Mouse (Mus musculus) 3T3-L1 (cell line): ENCODE data around the gene Ptprn2.
A peak's percentile ranks its signal among the peaks of the same experiment; 100 is the strongest.

ENCODE experiments used
- DNase-seq: peaks from one replicate; pipeline ENCODE4 v3.0.0-alpha.2; 2015; ENCODE audit warnings: low read depth, low spot score

Gene Ptprn2

DNA sequence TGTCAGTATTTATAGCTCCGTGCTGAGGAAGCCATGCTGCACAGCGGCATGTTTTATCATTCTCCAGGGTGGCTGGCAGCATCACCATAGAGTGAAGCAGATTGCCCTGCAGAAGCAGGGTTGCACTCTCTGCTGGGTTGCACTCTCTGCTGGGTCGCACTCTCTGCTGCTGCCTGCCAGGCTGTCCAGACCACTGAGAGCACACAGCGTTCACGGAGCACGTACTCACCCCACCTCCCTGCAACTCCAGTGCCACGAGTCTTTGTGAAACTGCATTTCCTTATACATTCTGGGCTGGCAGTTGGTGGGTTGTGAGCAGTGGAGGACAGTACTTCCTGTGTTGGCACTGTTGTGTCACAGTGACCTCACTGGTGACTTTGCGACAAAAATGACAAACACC, 108.9 kb downstream of the Ptprn2 start:
- DNase-seq = no peak

DNA sequence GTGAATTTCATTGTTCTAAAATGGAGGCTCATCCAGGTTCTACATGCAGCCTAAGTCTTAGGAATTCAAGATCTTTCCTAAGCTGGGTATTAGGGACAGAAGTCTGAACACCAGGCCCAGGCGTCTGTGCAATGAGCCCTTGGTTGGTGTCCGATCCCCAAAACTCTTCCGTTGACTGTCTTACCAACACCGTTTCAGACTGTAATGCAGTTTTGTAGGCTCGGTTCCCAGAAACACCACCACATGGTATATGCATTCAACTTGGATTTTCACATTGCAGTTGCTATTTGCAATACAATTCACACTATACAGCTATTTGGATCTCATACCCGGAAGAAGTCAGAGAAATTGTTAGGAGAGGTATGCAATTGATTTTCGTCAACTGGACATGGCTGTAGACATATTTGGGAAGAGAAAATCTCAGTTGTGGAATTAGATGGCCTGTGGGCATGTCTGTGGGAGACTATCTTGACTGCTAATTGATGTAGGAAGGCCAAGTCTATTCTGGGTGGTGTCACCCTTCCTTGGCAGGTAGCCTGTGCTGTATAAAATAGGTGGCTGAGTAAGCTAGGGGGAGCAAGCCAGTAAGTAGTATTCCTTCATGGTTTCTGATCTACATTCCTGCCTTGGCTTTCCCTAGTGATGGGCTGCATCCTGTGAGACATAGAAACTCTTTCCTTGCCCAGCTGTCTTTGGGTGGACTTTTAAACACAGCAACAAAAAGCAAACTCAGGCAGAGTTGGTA, 109.5 kb downstream of the Ptprn2 start:
- no peak for DNase-seq

DNA sequence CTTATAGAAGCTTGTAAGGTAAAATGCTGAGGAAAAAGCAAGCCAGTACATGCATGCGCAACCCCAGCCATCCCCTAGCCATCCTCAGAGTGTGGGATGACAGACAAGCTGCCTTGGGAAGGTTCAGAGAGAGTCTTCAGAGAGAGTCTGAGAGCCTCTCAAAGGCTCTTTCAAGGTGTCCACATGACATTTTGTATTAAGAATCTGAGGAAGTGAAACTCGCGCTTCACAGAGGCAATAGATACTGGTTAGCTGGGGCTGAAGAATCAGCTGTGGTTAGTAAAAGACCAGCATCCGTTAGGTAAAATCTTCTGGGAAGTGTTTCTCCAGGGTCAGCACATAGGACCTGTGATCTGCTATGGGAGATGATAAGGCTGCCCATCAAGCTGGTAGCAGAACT, 110.2 kb downstream of the Ptprn2 start:
- no peak for DNase-seq

DNA sequence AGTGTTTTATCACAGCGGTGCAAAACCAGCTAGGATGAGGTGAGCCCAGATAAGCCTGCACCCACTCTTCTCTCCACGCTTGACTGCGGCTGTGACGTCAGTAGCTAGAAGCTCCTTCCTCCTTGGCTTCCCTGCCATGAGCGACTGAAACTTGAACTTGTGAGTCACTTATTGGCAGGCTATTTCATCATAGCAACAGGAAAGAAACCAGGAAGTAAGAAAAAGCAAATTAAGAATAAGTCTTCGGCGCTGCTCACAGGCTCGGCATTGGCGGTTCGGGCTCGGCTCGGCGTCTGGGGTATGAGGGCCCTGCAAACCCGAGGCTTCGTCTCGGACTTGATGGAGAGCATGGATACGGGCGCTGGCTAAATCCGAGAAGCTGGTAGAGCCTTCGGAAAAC, 111.5 kb downstream of the Ptprn2 start:
- DNase-seq = no peak

DNA sequence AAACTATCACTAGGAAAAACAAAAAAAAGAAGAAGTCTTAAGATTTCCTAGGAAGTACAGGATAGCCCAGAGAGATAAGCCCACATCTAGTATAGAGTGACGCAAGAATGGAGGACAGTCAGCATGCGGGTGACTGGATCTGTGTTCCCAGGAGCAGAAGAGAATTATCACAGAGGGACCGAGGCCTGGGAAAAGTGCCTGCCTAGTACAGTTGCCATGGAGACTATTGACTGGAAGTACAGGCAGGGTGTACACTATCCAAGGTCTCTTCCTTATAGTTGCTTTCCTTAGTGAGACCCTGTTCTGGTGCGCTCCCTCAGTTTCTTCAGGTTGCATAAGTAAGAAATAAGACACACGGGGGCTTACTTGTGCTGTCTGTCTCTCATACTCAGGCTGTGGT, 112.2 kb downstream of the Ptprn2 start:
- no peak for DNase-seq

DNA sequence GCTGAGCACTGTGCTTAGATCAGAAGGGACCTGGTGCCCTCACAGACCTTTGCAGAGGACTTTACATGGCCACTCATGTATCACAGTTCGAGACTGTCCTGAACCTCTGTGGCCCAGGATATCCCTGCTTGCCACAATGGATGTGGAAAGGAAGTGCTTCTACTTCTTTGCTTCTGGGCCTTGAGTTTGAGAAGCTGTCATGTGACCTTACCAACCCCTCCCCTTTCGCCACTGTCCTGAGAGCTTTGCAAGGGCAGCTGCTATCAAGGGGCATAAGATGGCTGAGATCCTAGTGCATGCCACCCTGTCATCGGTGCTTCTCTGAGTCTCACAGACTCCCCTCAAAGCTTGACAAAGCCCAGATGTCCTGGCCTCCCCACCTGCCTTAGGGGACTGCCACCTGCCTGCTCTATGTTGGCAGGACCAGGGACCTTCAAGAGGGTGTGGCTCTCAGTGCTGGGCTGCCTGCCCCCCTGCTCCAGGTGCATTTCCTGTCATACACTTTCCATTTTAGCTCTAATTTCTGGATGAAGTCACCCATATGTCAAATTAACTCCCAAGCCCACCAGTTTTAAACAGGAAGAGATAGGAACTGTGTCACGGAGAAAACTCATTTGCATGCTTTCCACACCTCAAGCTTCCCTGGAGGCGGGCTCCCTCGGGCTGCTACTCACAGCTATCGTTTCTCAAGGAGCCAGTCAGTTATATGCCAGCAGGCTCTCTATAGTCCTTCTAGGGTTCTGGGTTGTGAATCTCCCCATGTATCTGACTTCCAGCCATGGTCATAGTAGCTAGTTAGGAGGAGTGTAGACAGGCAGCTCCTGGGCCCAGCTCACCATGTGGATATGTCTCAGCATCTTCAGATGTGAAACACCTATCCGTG, 112.8 kb downstream of the Ptprn2 start:
- no peak for DNase-seq

DNA sequence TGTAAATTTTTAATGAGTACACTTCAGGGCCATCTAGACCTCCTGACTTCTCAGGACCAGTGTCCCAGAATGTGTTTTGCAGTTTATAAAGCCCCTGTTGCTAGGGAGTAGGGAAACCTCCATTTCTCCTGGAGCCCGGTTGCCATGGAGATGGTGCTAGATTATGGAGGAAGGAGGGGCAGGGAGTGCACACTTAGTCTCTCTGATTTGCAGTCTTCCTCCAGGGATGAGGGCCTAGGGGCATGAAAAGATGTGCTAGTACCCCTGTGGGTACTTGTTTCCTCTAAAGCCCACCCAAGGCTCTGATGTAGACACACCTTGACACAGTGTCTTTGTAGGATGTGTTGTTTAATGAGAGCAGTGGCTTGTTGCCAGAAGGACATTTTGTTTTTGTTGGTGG, 114.0 kb downstream of the Ptprn2 start:
- no peak for DNase-seq

DNA sequence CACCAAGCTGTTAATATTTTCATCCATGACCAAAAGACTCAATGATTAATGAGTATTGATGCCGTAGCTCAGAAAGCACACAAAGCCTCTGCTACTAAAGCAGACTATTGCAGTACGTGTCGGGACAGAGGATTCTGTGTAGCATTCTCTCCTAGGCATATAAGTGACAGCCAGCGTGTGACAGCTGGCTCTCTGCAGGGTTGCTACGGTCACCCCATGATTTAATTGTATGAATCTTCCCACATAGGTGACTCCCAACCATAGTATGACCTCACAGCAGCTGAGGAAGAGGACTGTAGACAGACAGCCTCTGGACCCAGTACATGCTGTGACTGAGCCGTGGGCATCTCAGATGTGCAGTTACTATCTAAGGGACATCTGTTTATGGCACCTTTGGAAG, 114.5 kb downstream of the Ptprn2 start:
- DNase-seq = no peak

DNA sequence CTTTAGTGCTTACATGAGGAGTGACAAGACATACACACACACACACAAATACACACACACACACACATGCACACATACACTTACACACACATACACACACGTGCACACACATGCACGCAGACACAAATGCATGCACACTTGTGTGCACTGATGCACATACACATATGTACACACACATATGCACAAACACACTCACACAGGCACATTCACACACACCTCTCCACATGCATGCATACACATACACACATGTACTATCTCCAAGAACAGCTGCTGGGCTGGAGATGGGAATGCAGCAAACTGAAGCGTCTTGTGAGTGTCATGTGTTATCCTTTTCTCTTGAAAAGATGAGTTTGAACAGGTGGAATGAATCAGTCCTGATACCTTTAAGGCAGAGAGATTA, 115.9 kb downstream of the Ptprn2 start:
- no peak for DNase-seq

DNA sequence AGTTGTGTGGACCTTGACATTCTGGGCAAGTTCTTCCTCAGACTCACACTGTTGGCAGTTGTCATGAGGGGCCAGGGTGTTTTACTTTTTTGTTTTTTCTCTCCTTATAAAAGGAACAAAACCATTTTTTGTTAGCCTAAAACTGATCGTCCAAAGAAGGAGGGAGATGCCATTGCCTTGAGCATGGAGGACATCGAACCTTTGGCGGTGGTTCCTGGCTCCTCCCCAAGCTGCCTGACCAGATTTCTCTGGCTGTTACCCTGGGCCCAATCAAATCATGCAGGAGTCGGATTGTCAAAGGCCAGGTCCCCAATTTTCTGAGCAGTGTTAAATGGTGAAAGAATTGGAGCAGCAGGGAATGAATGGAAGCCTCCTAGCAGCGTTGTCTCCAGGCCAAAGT, 116.4 kb downstream of the Ptprn2 start:
- DNase-seq = no peak

DNA sequence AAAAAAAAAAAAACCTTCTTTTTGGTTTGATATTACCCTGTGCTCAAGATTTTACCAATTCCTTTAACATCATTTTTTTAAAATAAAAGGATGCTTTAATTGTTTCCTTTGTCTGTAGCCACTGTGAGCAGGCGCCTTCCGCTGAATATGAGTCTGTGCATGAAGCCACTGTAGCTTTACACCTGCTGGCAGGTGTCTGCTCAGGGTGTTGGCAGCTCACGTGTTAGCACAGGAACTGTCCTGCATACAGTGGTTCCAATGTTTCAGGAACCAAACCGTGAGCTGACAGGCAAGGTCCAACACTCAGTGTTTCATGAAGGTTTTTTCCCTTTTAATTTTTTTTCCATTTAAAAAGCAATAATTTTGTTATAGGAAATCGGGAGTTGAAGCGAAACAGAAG, 123.1 kb downstream of the Ptprn2 start:
- no peak for DNase-seq

DNA sequence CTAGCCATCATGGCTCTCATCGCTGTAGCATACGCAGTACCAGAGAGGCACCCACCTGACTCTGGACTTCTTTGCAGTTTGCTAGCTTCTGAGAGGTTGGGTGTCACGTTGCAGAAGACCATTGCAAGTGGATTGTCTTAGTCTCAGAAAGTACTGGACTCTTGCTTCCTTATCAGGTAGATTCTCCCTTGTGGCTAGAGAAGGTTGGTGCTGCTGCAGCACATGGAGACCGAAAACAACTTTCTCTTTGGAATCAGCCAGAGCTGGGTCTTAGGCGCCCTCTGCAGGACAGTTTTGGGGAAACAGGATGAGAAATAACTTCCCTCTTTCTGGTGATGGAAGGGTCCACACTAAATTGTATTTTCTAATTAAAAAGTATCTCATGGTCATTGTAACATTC, 134.3 kb downstream of the Ptprn2 start:
- peak; percentile 77 for DNase-seq

DNA sequence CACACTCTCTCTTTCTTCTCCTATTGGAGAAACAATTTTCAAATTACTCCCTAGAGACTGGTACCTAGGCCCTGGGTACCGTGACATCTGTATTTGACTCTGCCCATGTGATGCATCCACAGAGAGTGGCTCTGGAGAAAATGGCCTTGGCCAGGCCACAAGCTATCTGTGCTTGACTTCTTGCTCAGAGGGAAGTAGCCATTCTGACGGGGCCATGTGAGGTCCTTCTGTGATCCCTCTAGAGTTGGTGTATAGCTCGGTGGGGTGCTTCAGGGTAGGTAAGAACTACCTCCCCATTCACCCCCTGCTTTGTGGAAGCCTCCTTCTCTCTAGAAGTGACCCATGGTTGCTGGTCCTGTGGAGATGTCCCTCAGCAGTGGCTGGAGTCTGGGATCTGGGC, 134.8 kb downstream of the Ptprn2 start:
- no peak for DNase-seq

DNA sequence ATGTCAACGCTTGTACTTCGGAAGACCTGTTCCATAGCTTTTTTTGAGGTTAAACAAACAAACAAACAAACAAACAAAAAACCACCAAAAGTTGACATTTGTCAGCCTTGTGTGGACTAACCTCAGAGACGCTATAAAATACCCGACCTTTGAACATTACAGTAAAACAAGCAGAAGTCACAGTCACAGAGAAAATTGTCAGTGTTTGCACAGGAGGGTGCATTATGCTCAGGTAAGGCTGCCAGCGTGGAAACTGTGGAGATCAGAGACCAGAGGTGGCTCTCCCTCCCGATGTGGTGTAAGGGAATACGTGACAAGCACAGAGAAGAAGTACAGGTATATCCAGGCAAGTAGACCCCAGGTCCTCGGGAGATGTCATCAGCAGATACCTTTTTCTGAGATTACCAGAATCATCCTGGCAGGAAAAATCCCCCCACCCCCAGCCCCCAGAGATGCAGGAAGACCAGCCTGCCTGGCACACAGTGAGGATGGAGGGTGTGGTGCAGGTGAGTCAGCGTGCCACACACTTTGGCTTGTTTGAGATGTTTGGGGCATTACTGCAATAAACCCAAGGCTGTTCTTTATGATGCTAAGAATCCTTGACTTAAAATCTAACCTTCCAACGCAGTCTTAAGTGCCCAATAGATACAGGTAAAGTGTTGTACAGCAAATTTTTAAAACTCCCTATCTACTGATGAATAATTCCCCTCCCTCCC, 136.0 kb downstream of the Ptprn2 start:
- DNase-seq = no peak

DNA sequence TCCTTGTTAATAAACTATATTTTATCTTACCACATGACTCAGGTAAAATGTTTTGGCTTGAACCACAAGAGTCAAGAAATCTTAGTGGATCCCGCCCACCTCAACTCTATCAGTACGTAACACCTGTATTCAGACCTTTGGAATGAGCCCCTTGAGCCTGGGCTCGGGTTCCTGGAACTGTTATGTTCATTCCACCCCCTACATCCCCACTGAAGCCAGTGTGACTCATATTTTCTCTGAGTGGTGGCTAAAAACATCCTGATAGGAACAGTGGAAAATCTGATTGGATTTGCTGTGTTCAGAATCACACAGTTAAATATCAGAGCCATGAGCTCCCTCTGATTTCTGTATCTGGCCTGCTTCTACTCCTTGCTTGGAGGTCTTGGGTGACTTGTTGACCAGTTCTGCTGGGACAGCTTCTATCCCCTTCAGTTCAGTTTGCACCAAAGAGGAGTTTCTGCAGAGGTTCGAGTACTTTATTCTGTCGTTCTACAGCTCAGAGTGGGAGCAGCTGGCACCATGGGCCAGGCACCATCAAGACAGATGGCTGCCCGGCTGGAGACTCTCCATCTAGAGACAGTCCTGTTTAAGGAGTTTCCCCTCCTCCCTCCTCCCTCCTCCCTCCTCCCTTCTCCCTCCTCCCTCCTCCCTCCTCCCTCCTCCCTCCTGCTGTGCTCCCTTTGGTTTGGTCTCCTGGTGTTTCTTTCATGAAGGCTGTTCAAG, 137.3 kb downstream of the Ptprn2 start:
- peak; percentile 36 for DNase-seq

DNA sequence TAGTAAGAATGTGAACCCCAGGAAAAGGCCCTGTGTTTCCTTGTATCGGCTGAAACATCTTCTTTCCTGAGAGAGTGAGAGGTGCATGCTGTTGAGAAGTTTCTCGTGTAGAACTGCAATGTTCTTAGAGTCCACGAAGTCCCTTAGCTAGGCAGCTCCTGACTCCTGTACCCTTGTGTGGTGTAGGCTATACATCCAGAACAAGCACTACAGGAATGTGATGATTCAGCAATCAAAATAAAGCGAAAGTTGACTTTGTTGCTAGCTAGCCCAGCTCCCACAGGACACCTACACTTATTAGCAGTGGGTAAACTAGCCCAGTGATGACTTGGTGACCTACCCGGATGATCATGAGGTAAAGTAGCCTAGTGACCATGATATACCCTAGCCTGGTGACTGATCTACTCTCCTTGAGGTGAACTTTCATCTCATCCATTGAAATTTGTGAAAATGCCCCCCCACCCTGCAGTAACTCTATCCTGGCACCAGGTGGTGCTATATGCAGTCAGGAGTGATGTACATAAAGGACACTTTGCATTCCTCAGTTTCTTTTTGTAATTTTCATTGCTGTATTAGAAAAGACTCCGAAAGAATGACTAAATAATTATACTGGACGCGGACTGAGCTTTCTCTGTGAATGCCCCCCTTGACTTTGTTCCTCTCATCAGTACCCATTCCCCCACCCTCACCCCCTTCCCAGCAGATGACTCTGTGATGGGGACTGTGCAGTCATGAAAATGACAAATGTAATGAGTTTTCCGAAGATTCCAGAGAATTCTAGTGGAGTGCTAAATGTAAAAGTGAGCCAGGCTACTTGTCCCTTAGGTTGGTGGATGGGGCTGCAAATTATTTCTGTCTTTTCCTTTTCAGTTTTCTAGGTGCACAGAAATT, 140.1 kb downstream of the Ptprn2 start:
- peak; percentile 70 for DNase-seq

DNA sequence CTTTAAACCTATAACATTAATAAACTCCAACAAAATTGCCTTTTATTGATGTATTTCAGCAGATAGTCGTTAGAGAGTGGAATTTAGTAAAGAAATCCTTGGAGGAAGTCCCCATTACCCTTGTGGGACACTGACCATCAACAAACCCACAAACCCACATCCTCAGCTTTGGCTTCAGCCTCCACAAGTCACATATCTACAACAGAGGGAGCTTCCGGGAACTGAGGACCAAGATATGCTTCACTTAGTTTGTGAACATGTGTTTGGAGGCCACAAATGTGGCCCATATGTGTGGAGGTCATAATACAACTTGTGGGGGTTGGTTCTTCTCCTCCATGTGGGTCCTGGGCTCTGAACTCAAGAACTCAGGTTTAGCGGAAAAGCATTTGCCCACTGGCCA, 143.5 kb downstream of the Ptprn2 start:
- no peak for DNase-seq

DNA sequence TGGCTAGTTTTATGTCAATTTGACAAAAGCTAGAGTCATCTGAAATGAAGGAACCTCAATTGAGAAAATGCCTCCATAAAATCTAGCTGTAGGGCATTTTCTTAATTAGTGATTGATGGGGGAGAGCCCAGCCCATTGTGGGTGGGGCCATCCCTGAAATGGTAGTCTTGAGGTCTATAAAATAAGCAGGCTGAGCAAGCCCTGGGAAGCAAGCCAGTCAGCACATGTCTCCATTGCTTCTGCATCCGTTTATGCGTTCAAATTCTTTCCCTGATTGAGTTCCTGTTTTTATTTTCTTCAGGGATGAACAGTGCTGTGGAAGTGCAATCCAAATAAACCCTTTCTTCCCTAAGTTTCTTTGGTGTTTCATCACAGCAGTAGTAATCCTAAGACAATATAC, 152.0 kb downstream of the Ptprn2 start:
- no peak for DNase-seq

DNA sequence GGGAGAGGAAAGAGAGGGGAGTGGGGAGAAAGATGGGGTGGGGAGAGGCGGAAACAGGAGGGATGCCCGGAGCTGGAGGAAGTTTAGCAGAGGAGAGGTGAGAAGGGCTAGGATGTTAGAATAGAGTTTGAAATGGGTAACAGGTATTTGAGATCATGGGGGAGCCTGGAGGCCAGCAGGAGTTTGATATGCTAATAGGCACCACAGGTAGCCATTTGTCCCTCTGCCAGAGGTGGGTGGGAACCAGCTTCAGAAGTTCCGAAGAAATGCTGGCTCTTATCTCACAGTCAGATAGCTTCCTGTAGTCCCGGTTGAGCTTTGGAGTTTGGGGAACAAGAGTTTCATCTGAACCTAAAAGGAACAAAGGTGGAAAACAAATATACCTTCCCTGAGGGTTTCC, 155.4 kb downstream of the Ptprn2 start:
- no peak for DNase-seq

DNA sequence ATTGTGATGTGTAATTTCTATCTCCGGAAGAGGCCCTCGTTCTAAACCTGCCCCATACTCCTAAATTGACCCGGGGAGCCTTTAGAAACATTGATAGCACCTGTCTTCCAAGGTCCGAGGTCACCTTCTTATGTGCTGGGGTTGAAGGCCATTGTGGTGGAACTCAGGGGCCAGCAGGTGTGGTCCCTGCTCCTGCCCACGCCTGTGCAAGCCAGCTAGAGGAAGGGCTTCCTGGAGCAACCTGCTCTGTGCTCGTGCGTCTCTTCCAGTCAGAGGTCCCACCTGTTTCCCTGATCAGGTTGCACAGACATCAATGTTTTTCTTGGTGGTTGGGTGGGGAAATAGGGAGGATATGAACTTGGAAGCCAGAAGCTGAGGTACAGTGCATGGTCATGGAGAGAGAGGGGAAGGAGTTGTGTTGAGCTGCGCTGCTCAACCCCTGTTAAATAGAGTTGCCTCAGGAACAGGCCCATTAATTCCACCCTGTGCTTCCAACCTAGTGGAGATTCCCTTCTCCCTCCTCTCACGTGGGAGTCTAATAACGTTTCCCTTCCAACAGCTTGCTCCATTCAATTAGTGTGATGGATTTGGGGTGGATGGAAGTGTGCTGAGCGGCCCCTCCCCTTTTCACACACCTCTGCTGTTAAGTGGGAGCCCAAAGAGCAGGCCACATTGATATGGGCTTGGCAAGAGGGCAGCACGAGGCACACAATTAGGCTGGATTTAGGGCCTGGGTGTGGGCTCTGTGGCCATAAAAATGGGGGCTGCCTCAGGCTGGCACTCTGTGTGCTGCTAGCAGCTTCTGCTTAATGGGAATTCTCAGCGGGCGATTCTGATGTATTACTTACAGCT, 156.0 kb downstream of the Ptprn2 start:
- DNase-seq = no peak
